Mouse (Mus musculus) hindbrain, embryonic 11.5 days (tissue): ENCODE data around the gene Hoxc6. TPM values are rescaled to one million over a fixed set of nuclear protein-coding genes. Genes with fewer than 3 reads are reported as not detected.

Experiments
- ATAC-seq: fragments of 200-750 bp; cut with Nextera tagmentation; 2 replicates; pipeline ENCODE4 v1.8.0; 2017; ENCODE audit warnings: mild to moderate bottlenecking, moderate TSS enrichment, moderate library complexity; ENCODE audit not compliant: low FRiP score
- DNase-seq: peaks from one replicate; pipeline ENCODE4 v3.0.0-alpha.2; 2015; ENCODE audit warnings: low spot score
- H3K27ac ChIP-seq: fragments of 300-500 bp; sonication (generic); 2 replicates; pipeline ENCODE4 v1.5.1; 2014; ENCODE audit warnings: mild to moderate bottlenecking, low read depth, low read length
- H3K27me3 ChIP-seq: fragments of 300-500 bp; sonication (generic); 2 replicates; pipeline ENCODE4 v1.6.1; 2014; ENCODE audit warnings: mild to moderate bottlenecking, low read length, moderate library complexity, mixed read lengths; ENCODE audit not compliant: control insufficient read depth, insufficient read depth
- H3K36me3 ChIP-seq: fragments of 300-500 bp; sonication (generic); 2 replicates; pipeline ENCODE4 v1.6.1; 2014; ENCODE audit warnings: mild to moderate bottlenecking, low read length, moderate library complexity, mixed read lengths; ENCODE audit not compliant: control insufficient read depth, insufficient read depth
- H3K4me1 ChIP-seq: fragments of 300-500 bp; sonication (generic); replicated peaks from 2 replicates; pipeline ENCODE4 v1.6.1; 2014; ENCODE audit warnings: low read length, mixed read lengths; ENCODE audit not compliant: control insufficient read depth, insufficient read depth
- H3K4me2 ChIP-seq: fragments of 300-500 bp; sonication (generic); replicated peaks from 2 replicates; pipeline ENCODE4 v1.6.1; 2014; ENCODE audit warnings: mild to moderate bottlenecking, low read depth, low read length
- H3K4me3 ChIP-seq: fragments of 300-500 bp; sonication (generic); 2 replicates; pipeline ENCODE4 v1.5.1; 2014; ENCODE audit warnings: low read depth, low read length
- H3K9ac ChIP-seq: fragments of 300-500 bp; sonication (generic); 2 replicates; pipeline ENCODE4 v1.6.1; 2014; ENCODE audit warnings: low read depth, low read length
- H3K9me3 ChIP-seq: fragments of 300-500 bp; sonication (generic); 2 replicates; pipeline ENCODE4 v1.6.1; 2016; ENCODE audit warnings: low read length; ENCODE audit not compliant: control insufficient read depth
- WGBS: fragments of 180-500 bp; shearing (Covaris S2); extraction: QIAGEN DNeasy Blood & Tissue Kit; methylation state at CpG from one replicate; pipeline ENCODE4 v1.1.7; 2014; 5-methylcytosine and 5-hydroxymethylcytosine counted together
- polyA plus RNA-seq: library from polyadenylated mRNA; unstranded; fragments of >200 nt; fragmentation: Nextera tagmentation; extraction: Ambion mirVana; gene quantifications from 2 replicates; pipeline ENCODE4 v1.2.1, GENCODE M21; 2014

The Hoxc6 gene
- polyA plus RNA-seq, 1 experiment from 2014 or later: 0.45 TPM

DNA sequence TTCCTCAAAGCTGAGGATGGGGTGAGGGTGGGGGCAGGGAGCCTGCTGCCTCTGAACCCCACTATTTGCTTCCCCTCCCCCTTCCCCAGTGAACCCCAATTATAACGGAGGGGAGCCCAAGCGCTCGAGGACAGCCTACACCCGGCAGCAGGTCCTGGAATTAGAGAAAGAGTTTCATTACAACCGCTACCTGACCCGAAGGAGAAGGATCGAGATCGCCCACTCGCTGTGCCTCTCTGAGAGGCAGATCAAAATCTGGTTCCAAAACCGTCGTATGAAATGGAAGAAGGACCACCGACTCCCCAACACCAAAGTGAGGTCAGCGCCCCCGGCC, 37.5 kb downstream of the Hoxc6 start:
- Histone ChIP-seq H3K9me3 (no peaks in the 10 kb centered on the region), H3K4me2 (peak overlapping the region; percentile 49), H3K9ac (peak overlapping the region; percentile 77), H3K4me3 (peak overlapping the region; percentile 51), H3K27ac (peak overlapping the region; percentile 91), H3K4me1 (no peaks in the 10 kb centered on the region; the same call in 1 of the 2 replicates), H3K27me3 (peaks cover 92% of the 10 kb centered on the region), H3K36me3 (no peaks in the 10 kb centered on the region)
- DNase-seq (peak; percentile 53), ATAC-seq (peak; percentile 1; the same call in 1 of the 2 replicates)
- 0% methylated on average over 14 of the region's 14 CpGs for WGBS

DNA sequence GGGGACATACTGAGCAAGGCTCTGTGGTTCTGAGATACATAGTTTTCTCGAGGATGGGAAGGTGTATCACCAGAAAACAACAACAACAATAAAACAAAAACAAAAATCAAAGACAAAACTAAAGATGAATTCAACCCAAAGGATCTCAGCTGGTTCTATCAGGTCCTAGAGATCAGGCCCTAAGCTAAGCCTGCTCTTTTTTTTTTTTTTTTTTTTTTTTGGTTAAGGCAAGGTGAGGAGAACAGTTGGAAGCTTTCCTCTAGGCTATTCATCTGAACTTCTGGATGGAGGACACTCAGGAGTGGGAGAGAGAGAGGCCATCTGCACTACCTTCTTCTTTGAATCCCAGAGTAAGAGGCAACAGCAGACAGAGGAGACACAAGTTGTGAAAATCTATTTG, 39.5 kb downstream of the Hoxc6 start:
- Histone ChIP-seq H3K27me3 (peaks cover 95% of the 10 kb centered on the region), H3K36me3 (no peaks in the 10 kb centered on the region), H3K4me1 (no peaks in the 10 kb centered on the region; the same call in 1 of the 2 replicates), H3K9ac (peak overlapping the region; percentile 77), H3K27ac (peak overlapping the region; percentile 54; the same call in 1 of the 2 replicates), H3K9me3 (no peaks in the 10 kb centered on the region), H3K4me2 (peak overlapping the region; percentile 49), H3K4me3 (peak overlapping the region; percentile 51)
- ATAC-seq (no peak), DNase-seq (no peak)
- WGBS: 23% methylated on average over 1 of the region's 1 CpGs

DNA sequence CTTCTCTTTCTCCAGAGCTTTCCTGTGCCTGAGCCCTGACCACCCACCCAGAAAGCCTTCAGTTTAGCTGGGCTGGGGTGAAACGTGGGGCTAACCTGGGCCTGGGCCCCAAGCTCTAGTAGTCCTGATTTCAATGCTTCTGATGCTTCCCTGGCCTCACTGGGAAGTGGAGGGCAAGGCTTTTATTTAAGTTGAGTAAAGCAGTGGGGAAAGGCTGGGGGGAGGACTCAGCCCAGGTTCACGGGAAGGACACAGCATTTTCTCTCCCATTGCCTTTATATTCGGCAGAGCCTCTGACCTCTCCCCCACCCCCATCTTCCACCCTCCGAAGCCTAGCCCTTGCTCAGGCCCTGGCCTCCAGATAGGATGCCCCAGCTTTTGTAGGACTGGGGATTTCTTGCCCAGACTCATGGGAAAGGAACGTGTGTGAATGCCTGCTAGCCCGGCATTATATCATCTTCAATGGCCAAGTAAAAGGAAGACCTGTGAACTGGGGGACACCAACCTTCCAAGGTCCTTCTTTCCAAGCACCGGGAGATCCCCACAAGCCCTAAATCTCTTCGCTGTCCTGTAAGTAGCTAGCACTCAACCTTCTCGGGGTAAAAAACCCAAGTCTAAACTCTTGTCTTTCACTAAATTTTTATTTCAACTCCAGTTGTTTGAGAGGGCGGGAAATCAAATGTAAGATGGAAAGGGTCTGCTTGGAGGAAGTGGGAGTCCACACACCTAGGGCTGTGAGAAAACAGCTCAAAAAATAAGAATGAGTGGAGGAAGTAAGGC, 40.8 kb downstream of the Hoxc6 start:
- 9% methylated on average over 10 of the region's 10 CpGs for WGBS
- Histone ChIP-seq H3K9me3 (no peaks in the 10 kb centered on the region), H3K27ac (peak overlapping the region; percentile 73), H3K9ac (peak overlapping the region; percentile 51), H3K4me3 (peak overlapping the region; percentile 51), H3K4me2 (peak overlapping the region; percentile 49), H3K36me3 (no peaks in the 10 kb centered on the region), H3K4me1 (no peaks in the 10 kb centered on the region), H3K27me3 (peaks cover 95% of the 10 kb centered on the region)
- ATAC-seq: peak; percentile 33; the same call in 1 of the 2 replicates
- no peak for DNase-seq

DNA sequence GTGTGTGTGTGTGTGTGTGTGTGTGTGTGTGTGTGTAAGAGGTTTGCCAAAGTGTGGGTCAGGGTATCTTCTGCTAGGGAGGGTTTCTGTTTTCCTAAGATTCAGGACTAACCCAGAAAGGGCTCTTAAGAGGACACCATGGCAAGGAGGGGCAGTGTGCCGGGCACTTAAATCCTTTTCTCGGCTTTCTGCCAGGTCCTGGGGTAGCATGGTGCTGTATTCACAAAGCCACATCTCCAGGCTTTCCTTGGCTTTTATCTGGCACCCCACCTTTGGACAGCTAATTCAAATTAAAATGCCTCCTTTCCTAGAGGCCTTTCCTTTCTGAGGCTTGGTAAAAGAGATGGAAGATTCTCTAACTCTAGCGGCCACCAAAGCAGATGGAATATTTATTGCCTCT, 41.6 kb downstream of the Hoxc6 start:
- no peak for DNase-seq
- H3K27me3 ChIP-seq: peaks cover 91% of the 10 kb centered on the region
- H3K4me2 ChIP-seq: peak overlapping the region; percentile 49
- peak overlapping the region; percentile 73 for H3K27ac ChIP-seq
- no peaks in the 10 kb centered on the region for H3K36me3 ChIP-seq
- H3K4me1 ChIP-seq: no peaks in the 10 kb centered on the region
- peak overlapping the region; percentile 51 for H3K4me3 ChIP-seq
- H3K9ac ChIP-seq: peak overlapping the region; percentile 51
- no peaks in the 10 kb centered on the region for H3K9me3 ChIP-seq
- ATAC-seq: no peak
- whole genome bisulfite sequencing: 6% methylated on average over 3 of the region's 3 CpGs

DNA sequence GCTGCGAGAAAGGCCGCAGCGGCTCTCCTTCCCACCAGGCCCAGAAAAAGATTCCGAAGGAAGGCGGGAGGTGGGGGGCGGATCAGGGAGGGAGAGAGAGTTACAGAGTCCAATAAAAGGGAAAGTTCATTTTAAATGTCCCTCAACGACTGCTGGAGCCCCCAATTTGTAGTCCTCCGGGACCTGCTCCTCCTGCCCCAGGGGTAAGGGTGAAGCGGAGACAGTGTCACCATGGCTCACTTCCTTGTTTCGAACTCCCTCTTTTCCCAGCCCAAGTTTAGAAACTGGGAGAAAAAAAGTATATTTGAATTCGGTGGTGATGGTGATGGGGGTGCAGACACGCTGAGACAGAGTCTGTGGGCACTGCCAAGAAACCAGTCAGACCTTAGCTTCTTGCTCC, 42.5 kb downstream of the Hoxc6 start:
- Histone ChIP-seq H3K27ac (peak overlapping the region; percentile 70), H3K9ac (peak overlapping the region; percentile 72), H3K4me1 (no peaks in the 10 kb centered on the region), H3K4me3 (peak overlapping the region; percentile 51), H3K36me3 (no peaks in the 10 kb centered on the region), H3K4me2 (peak overlapping the region; percentile 49), H3K9me3 (no peaks in the 10 kb centered on the region), H3K27me3 (peaks cover 83% of the 10 kb centered on the region)
- ATAC-seq: no peak
- DNase-seq: no peak
- WGBS: 2% methylated on average over 12 of the region's 12 CpGs

DNA sequence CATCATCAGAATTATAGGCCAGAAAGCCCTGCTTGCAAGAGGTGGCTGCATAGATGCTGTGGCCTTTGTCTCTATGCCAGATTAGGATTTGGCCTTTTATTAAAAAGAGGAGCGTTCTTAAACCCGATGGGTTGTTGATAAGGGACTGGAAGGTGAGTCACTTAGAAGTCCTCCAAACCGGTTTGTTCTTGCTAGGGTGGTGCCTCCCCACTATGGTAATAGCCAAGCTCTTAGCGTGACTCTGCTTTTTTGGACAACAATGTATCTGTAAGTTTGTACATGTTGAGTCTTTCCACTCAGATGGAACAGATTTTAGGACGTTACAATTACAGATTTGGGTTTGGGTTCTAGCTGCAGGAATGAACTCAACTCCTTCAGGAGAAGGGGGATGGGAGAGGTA, 43.6 kb downstream of the Hoxc6 start:
- 19% methylated on average over 5 of the region's 5 CpGs for WGBS
- peak overlapping the region; percentile 70; the same call in 1 of the 2 replicates for H3K27ac ChIP-seq
- H3K36me3 ChIP-seq: no peaks in the 10 kb centered on the region
- ATAC-seq (no peak), DNase-seq (no peak)
- H3K9ac ChIP-seq: peak overlapping the region; percentile 72
- peaks cover 76% of the 10 kb centered on the region for H3K27me3 ChIP-seq
- no peaks in the 10 kb centered on the region for H3K9me3 ChIP-seq
- H3K4me2 ChIP-seq: peak overlapping the region; percentile 49
- no peaks in the 10 kb centered on the region for H3K4me1 ChIP-seq
- peak overlapping the region; percentile 51 for H3K4me3 ChIP-seq

DNA sequence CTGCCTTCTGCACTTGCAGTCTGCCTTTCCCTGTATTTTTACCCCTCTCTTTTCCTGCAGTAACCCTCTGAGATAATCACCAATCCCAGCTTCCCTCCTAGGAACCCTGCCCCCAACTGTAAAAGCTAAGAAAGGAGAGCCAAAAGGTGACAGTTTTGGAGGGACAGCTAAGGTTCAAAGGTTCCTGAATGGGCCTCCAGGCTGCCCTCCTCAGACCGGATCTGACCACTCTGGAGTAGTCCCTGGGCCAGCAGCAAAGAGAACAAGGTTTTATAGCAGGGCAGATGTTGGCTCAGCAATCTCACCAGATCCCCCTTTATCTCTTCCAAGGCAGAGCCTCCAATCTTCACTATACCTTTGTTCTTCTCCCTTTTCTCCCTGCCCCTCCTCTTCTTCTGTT, 44.2 kb downstream of the Hoxc6 start:
- WGBS: 0% methylated on average over 1 of the region's 1 CpGs
- Histone ChIP-seq H3K9ac (peak overlapping the region; percentile 72; the same call in 1 of the 2 replicates), H3K27me3 (peaks cover 71% of the 10 kb centered on the region), H3K4me1 (no peaks in the 10 kb centered on the region), H3K4me3 (peak overlapping the region; percentile 51; the same call in 1 of the 2 replicates), H3K36me3 (no peaks in the 10 kb centered on the region), H3K27ac (peak overlapping the region; percentile 62), H3K4me2 (peak overlapping the region; percentile 49), H3K9me3 (no peaks in the 10 kb centered on the region)
- ATAC-seq (no peak), DNase-seq (no peak)

DNA sequence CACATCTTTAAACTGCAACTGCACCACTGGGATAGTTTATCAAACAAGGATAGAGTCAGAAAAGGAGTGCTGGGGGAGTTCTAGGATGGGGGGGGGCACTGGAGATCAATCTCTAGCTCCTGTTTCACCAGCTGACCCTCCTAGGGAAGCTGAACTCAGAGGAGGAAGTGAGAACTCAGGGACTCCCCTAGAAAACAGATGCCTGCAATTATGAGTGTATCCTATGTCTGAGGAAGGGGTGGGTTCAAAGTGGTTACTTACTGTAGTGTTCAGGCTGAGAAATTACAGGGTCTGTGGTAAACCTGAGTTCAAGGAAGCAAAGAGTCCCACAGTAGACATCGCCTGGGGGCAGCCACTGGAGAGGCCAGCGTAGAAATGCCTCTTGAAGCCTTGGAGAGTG, 53.6 kb downstream of the Hoxc6 start:
- 82% methylated on average over 2 of the region's 2 CpGs for WGBS
- Histone ChIP-seq H3K4me3 (no peak overlapping the region), H3K4me2 (no peak overlapping the region), H3K9ac (no peak overlapping the region), H3K4me1 (no peaks in the 10 kb centered on the region), H3K27ac (no peak overlapping the region), H3K27me3 (peaks cover 39% of the 10 kb centered on the region), H3K9me3 (no peaks in the 10 kb centered on the region), H3K36me3 (no peaks in the 10 kb centered on the region)
- DNase-seq (no peak), ATAC-seq (no peak)

DNA sequence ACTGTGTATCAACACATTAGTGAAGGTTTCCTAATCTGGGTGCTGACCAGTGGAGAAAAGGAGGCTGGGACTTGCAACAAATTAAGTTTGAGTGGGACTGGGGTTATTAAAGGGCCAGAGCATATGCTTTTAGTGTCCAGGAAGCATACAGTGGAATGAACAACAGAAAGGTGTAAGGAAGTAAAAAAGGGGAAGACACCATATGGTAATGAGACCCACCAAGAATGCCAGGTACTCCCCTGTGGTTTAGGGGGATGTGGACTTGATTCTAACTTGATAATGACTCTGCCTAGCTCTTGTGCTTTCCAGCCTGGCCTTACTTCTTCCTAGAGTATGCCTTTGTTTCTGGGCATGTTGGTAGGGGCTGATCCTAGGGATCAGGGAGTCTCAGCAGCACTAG, 55.2 kb downstream of the Hoxc6 start:
- Histone ChIP-seq H3K4me3 (no peak overlapping the region), H3K9me3 (no peaks in the 10 kb centered on the region), H3K9ac (no peak overlapping the region), H3K4me2 (no peak overlapping the region), H3K36me3 (no peaks in the 10 kb centered on the region), H3K4me1 (no peaks in the 10 kb centered on the region), H3K27me3 (peaks cover 47% of the 10 kb centered on the region), H3K27ac (no peak overlapping the region)
- DNase-seq: no peak
- no peak for ATAC-seq
